Mouse (Mus musculus) E14TG2a.4 (cell line): ENCODE results near the gene Fhad1.

ENCODE experiments used
- CTCF ChIP-seq: conservative IDR thresholded peaks from 2 replicates; pipeline ENCODE4 v1.5.1; 2014; ENCODE audit warnings: low read length
- NANOG ChIP-seq: IDR thresholded peaks from 2 replicates; pipeline ENCODE4 v1.6.1; 2014; ENCODE audit warnings: borderline replicate concordance, low read length, mixed read lengths

- TF ChIP-seq NANOG (no peak), CTCF (no peak)
These were observed 151.1 kb downstream of the Fhad1 start for GRCm38 (mm10) chr4:141863726-141864280.
